Mouse (Mus musculus): ENCODE results near the gene Slamf9. TPM values are rescaled to one million over a fixed set of nuclear protein-coding genes. Genes with fewer than 3 reads are reported as not detected.

Slamf9 gene
- polyA plus RNA-seq, 2 experiments = 0.49 to 0.51 TPM

DNA sequence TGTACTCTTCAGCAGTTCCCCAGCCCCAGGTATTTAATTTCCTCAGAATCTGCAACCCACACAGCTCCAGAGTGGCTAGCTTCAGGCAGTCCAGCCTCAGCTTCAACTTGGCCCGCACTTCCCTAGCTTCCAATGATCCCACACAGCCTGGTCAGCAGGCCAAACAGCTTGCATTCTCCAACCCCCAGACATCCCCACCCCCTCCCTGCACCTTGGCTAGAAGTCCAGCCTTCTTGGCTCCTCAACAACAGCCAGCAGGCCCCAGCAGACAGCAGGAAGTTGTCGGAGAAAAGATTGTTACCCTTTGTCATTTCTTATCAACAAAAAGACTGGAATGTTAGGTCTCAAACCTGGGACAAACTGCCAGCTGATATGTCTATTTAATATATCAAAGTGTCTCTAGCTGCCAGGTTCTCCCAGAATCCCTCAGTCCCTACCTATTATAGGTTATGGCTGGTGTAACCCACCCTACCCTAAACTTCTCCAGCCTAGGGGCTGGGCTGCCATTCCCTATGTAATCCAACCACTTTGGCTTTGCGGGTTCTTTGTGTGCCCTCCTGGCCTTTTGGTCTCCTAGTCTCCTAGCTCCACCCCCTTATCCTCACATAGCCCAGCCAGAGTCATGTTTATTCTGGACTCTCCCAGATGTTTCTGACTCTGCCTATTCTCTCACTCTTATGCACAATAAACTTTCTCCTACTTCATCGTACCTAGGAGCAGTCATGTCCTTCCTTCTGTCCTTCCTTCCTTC lies 43.1 kb upstream of the Slamf9 start:
- H3K4me1 ChIP-seq (ENCODE audit: control insufficient read depth, insufficient read depth, low read length) = no peaks in the 10 kb centered on the region
- no peak for ATAC-seq (ENCODE audit: low FRiP score, low read depth)
- TF ChIP-seq POLR2A (IDR thresholded peaks at IDR 0.05; ENCODE audit: borderline replicate concordance, extremely low read depth, insufficient read depth, insufficient read length) = no peak
- H3K27ac ChIP-seq (replicated peaks; ENCODE audit: low read depth, low read length) = no peak overlapping the region
- no peak overlapping the region for H3K9ac ChIP-seq (ENCODE audit: low read depth, low read length, severe bottlenecking)
- WGBS = 39% methylated on average over 4 of the region's 4 CpGs
- H3K4me3 ChIP-seq (replicated peaks; ENCODE audit: low read length) = no peak overlapping the region
- H3K4me2 ChIP-seq (replicated peaks; ENCODE audit: low read depth, low read length, severe bottlenecking) = no peak overlapping the region
- no peaks in the 10 kb centered on the region for H3K36me3 ChIP-seq (ENCODE audit: control insufficient read depth, insufficient read depth, low read length)
- DNase-seq (ENCODE audit: low spot score) = no peak
- no peaks in the 10 kb centered on the region for H3K27me3 ChIP-seq (ENCODE audit: control insufficient read depth, insufficient read depth, low read length)
- H3K9me3 ChIP-seq (ENCODE audit: control insufficient read depth, low read length) = no peaks in the 10 kb centered on the region

DNA sequence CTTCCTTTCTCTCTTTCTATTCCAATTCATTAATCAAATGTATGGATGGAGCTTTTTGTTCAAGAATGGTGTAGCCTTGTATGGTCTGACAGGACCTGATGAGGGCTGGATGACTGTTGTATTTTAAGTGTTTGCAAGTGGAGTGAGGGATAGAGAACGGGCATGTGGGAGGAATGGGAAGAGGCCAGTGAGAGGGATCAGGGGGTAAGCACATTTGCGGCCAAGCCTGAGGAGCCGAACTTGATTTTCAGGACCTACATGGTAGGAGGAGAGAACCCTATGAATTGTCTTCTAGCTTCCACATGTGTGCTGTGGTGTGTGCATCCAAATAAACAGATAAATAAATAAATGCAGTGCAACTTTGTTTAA lies 42.6 kb upstream of the Slamf9 start:
- Histone ChIP-seq H3K4me1 (ENCODE audit: control insufficient read depth, insufficient read depth, low read length) (no peaks in the 10 kb centered on the region), H3K27me3 (ENCODE audit: control insufficient read depth, insufficient read depth, low read length) (no peaks in the 10 kb centered on the region), H3K4me3 (replicated peaks; ENCODE audit: low read length) (no peak overlapping the region), H3K4me2 (replicated peaks; ENCODE audit: low read depth, low read length, severe bottlenecking) (no peak overlapping the region), H3K27ac (replicated peaks; ENCODE audit: low read depth, low read length) (no peak overlapping the region), H3K9ac (ENCODE audit: low read depth, low read length, severe bottlenecking) (no peak overlapping the region), H3K9me3 (ENCODE audit: control insufficient read depth, low read length) (no peaks in the 10 kb centered on the region), H3K36me3 (ENCODE audit: control insufficient read depth, insufficient read depth, low read length) (no peaks in the 10 kb centered on the region)
- 85% methylated on average over 3 of the region's 3 CpGs for WGBS
- ATAC-seq (ENCODE audit: low FRiP score, low read depth) (no peak), DNase-seq (ENCODE audit: low spot score) (no peak)
- no peak for TF ChIP-seq POLR2A (IDR thresholded peaks at IDR 0.05; ENCODE audit: borderline replicate concordance, extremely low read depth, insufficient read depth, insufficient read length)

DNA sequence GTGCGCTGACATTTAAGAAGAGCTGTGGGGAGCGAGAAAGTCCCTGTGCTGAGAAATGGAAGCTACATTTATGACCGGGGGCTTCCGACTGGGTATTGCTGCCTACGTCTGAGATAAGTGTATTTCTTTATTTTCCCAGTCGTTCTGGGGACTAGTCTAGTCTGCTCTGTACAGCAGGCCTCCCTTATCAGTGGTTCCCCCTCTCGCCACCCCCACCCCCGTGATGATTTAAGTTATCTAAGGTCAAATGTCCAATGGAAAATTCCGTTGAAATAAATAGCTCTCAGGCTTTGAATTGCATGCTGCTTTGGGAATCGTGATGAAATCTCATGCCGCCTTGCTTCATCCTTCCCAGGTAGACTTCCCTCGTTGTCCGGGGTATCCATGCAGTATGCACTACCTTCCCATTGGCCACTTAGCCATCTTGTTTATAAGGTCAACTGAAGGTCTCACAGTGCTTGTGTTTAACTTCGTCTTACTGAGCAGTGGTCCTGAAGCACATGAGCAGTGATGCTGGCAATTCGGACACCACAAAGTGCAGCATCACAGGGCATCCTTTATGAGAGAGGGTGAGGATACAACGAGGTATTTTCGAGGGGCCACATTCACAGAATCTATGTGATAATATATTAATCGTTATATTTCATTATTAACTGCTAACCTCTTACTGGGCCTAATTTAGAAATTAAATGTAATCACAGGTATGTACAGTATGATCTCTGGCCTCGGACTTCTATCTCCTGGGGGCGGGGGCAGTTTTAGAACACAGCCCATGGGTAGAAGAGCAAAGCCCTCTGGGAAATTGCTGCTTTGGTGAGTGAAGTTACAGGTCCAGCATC lies 41.9 kb upstream of the Slamf9 start:
- Histone ChIP-seq H3K27me3 (ENCODE audit: control insufficient read depth, insufficient read depth, low read length) (no peaks in the 10 kb centered on the region), H3K4me2 (replicated peaks; ENCODE audit: low read depth, low read length, severe bottlenecking) (no peak overlapping the region), H3K9me3 (ENCODE audit: control insufficient read depth, low read length) (no peaks in the 10 kb centered on the region), H3K27ac (replicated peaks; ENCODE audit: low read depth, low read length) (no peak overlapping the region), H3K4me1 (ENCODE audit: control insufficient read depth, insufficient read depth, low read length) (no peaks in the 10 kb centered on the region), H3K4me3 (replicated peaks; ENCODE audit: low read length) (no peak overlapping the region), H3K9ac (ENCODE audit: low read depth, low read length, severe bottlenecking) (no peak overlapping the region), H3K36me3 (ENCODE audit: control insufficient read depth, insufficient read depth, low read length) (no peaks in the 10 kb centered on the region)
- TF ChIP-seq POLR2A (IDR thresholded peaks at IDR 0.05; ENCODE audit: borderline replicate concordance, extremely low read depth, insufficient read depth, insufficient read length) = no peak
- no peak for DNase-seq (ENCODE audit: low spot score)
- 81% methylated on average over 20 of the region's 20 CpGs for WGBS
- ATAC-seq (ENCODE audit: low FRiP score, low read depth) = no peak

DNA sequence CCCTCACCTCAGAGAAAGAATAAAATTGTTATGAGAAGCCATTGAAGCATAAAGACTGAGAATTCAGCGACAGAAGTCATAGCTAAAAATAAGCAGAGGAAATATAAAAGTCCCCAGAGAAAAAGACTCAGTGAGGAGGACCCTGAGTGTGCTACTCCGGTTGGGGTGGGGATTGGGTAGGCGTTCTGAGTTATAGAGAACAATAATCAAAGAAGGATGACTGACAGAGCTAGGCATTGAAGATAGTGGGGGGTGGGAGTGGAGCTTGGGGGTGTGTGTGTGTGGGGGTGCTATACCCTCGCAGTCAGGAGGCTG lies 41.4 kb upstream of the Slamf9 start:
- no peak for ATAC-seq (ENCODE audit: low FRiP score, low read depth)
- DNase-seq (ENCODE audit: low spot score) = no peak
- 75% methylated on average over 4 of the region's 4 CpGs for WGBS

DNA sequence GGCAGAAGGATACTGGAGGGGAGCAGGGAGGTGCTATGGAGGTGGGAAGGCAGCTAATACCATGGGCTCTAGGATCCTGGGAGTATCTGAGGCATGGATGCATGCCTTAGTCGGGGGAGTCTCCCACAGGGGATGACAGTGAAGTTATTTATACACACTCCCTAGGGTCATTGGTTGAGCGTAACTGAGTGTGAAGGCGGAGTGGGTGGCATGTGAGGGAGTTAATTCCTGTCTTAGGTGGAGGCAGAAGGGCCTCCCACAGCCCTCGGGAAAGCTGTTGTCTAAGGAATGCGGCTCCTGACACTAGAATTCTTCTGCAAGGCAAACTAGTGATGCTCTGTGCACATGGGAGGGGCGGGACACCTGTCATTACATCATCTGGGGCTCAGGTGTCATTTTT lies 38.4 kb upstream of the Slamf9 start:
- no peak overlapping the region for H3K9ac ChIP-seq (ENCODE audit: low read depth, low read length, severe bottlenecking)
- no peaks in the 10 kb centered on the region for H3K27me3 ChIP-seq (ENCODE audit: control insufficient read depth, insufficient read depth, low read length)
- H3K36me3 ChIP-seq (ENCODE audit: control insufficient read depth, insufficient read depth, low read length) = no peaks in the 10 kb centered on the region
- TF ChIP-seq POLR2A (IDR thresholded peaks at IDR 0.05; ENCODE audit: borderline replicate concordance, extremely low read depth, insufficient read depth, insufficient read length) = no peak
- no peaks in the 10 kb centered on the region for H3K9me3 ChIP-seq (ENCODE audit: control insufficient read depth, low read length)
- no peak overlapping the region for H3K4me2 ChIP-seq (replicated peaks; ENCODE audit: low read depth, low read length, severe bottlenecking)
- no peak overlapping the region for H3K4me3 ChIP-seq (replicated peaks; ENCODE audit: low read length)
- ATAC-seq (ENCODE audit: low FRiP score, low read depth) = no peak
- WGBS = 48% methylated on average over 6 of the region's 6 CpGs
- H3K4me1 ChIP-seq (ENCODE audit: control insufficient read depth, insufficient read depth, low read length) = no peaks in the 10 kb centered on the region
- peak; percentile 55 for DNase-seq (ENCODE audit: low spot score)
- no peak overlapping the region for H3K27ac ChIP-seq (replicated peaks; ENCODE audit: low read depth, low read length)

More for the DNA sequence above, 41.4 kb upstream of the Slamf9 start:
- TF ChIP-seq POLR2A (IDR thresholded peaks at IDR 0.05; ENCODE audit: borderline replicate concordance, extremely low read depth, insufficient read depth, insufficient read length) = no peak
- H3K27me3 ChIP-seq (ENCODE audit: control insufficient read depth, insufficient read depth, low read length) = no peaks in the 10 kb centered on the region
- H3K4me3 ChIP-seq (replicated peaks; ENCODE audit: low read length) = no peak overlapping the region
- no peaks in the 10 kb centered on the region for H3K4me1 ChIP-seq (ENCODE audit: control insufficient read depth, insufficient read depth, low read length)
- H3K27ac ChIP-seq (replicated peaks; ENCODE audit: low read depth, low read length) = no peak overlapping the region
- no peak overlapping the region for H3K4me2 ChIP-seq (replicated peaks; ENCODE audit: low read depth, low read length, severe bottlenecking)
- H3K9ac ChIP-seq (ENCODE audit: low read depth, low read length, severe bottlenecking) = no peak overlapping the region
- no peaks in the 10 kb centered on the region for H3K9me3 ChIP-seq (ENCODE audit: control insufficient read depth, low read length)
- H3K36me3 ChIP-seq (ENCODE audit: control insufficient read depth, insufficient read depth, low read length) = no peaks in the 10 kb centered on the region

All from limb, embryonic 14.5 days (tissue).